Mouse (Mus musculus): ENCODE data around the gene Mageb4. TPM values are rescaled to one million over a fixed set of nuclear protein-coding genes. Genes with fewer than 3 reads are reported as not detected.
"Not testable (repeated sequence)": the region's sequence is repeated elsewhere in the genome, so short reads cannot be mapped to it uniquely, and the experiment has no call there.

Mageb4 gene
- polyA plus RNA-seq (2015; fragmentation: Nextera tagmentation; extraction: Ambion mirVana), result not detected in 2 replicates

GRCm38 (mm10) chrX:86304993-86305392 is at the start of gene Mageb4:
Mageb4 (minus strand) TSS chrX:86305093.
- not testable (repeated sequence) for H3K4me2 ChIP-seq (replicated peaks; ENCODE audit: low read depth, low read length); H3K36me3 ChIP-seq (ENCODE audit: insufficient read depth, low read length); ATAC-seq; DNase-seq (ENCODE audit: low spot score); H3K27ac ChIP-seq (ENCODE audit: low read length); H3K9ac ChIP-seq (replicated peaks; ENCODE audit: low read depth); H3K4me1 ChIP-seq (ENCODE audit: insufficient read depth, low read depth, low read length); H3K4me3 ChIP-seq (ENCODE audit: low read depth, low read length); H3K27me3 ChIP-seq (replicated peaks; ENCODE audit: insufficient read depth, low read length); H3K9me3 ChIP-seq (ENCODE audit: low read length)
- WGBS, result no CpG with 5 or more reads among the region's 13 CpGs

GRCm38 (mm10) chrX:86284597-86284996 is 20.3 kb downstream of the Mageb4 start:
- not testable (repeated sequence) for H3K36me3 ChIP-seq (ENCODE audit: insufficient read depth, low read length); H3K27ac ChIP-seq (ENCODE audit: low read length); H3K9me3 ChIP-seq (ENCODE audit: low read length); H3K4me1 ChIP-seq (ENCODE audit: insufficient read depth, low read depth, low read length); DNase-seq (ENCODE audit: low spot score); H3K4me3 ChIP-seq (ENCODE audit: low read depth, low read length); ATAC-seq; H3K27me3 ChIP-seq (replicated peaks; ENCODE audit: insufficient read depth, low read length); H3K9ac ChIP-seq (replicated peaks; ENCODE audit: low read depth); H3K4me2 ChIP-seq (replicated peaks; ENCODE audit: low read depth, low read length)
- WGBS, result 36% methylated on average over 1 of the region's 2 CpGs

GRCm38 (mm10) chrX:86245950-86246349 is 58.9 kb downstream of the Mageb4 start:
- H3K9ac ChIP-seq (replicated peaks; ENCODE audit: low read depth); H3K4me2 ChIP-seq (replicated peaks; ENCODE audit: low read depth, low read length); H3K27ac ChIP-seq (ENCODE audit: low read length); H3K4me1 ChIP-seq (ENCODE audit: insufficient read depth, low read depth, low read length); H3K36me3 ChIP-seq (ENCODE audit: insufficient read depth, low read length); DNase-seq (ENCODE audit: low spot score); ATAC-seq; H3K27me3 ChIP-seq (replicated peaks; ENCODE audit: insufficient read depth, low read length); H3K4me3 ChIP-seq (ENCODE audit: low read depth, low read length); H3K9me3 ChIP-seq (ENCODE audit: low read length): not testable (repeated sequence)
- WGBS, result no CpG with 5 or more reads among the region's 1 CpGs

- H3K4me1 ChIP-seq (ENCODE audit: insufficient read depth, low read depth, low read length), result no peaks in the 10 kb centered on the region
- DNase-seq (ENCODE audit: low spot score), result no peak
- no peaks in the 10 kb centered on the region for H3K27me3 ChIP-seq (replicated peaks; ENCODE audit: insufficient read depth, low read length)
- no peak for ATAC-seq
- WGBS, result no CpG with 5 or more reads among the region's 1 CpGs
- no peak overlapping the region for H3K9ac ChIP-seq (replicated peaks; ENCODE audit: low read depth)
- TF ChIP-seq CTCF (IDR thresholded peaks at IDR 0.05) (no peak), EP300 (IDR thresholded peaks at IDR 0.05) (no peak)
- no peak overlapping the region for H3K4me3 ChIP-seq (ENCODE audit: low read depth, low read length)
- no peaks in the 10 kb centered on the region for H3K36me3 ChIP-seq (ENCODE audit: insufficient read depth, low read length)
- H3K27ac ChIP-seq (ENCODE audit: low read length), result no peak overlapping the region
- no peaks in the 10 kb centered on the region for H3K9me3 ChIP-seq (ENCODE audit: low read length)
- H3K4me2 ChIP-seq (replicated peaks; ENCODE audit: low read depth, low read length), result no peak overlapping the region
Measured at GRCm38 (mm10) chrX:86237246-86237645, 67.6 kb downstream of the Mageb4 start.

Other genes with a start within 250 kb of the Mageb4 start
- not detected in 2 replicates for gene Nr0b1, start 113.3 kb downstream of the Mageb4 start, polyA plus RNA-seq (2015; fragmentation: Nextera tagmentation; extraction: Ambion mirVana)